Mouse (Mus musculus) MEL-GATA-1-ER (cell line): Measurements from ENCODE around the gene Eef2.
"Not testable (repeated sequence)": the region's sequence is repeated elsewhere in the genome, so short reads cannot be mapped to it uniquely, and the experiment has no call there.

ENCODE experiments used
- DNase-seq: peaks from one replicate; pipeline ENCODE4 v3.0.0-alpha.2; 2012; ENCODE audit warnings: low read depth; ENCODE audit errors: extremely low read depth

The Eef2 gene

GRCm38 (mm10) chr10:81200141-81200540, 23.7 kb downstream of the Eef2 start:
- no peak for DNase-seq

GRCm38 (mm10) chr10:81200605-81201287, 24.3 kb downstream of the Eef2 start:
- no peak for DNase-seq

- no peak for DNase-seq
Observed at GRCm38 (mm10) chr10:81201807-81202758, 25.7 kb downstream of the Eef2 start, which contains the start of gene Nmrk2. Gene Nmrk2, minus strand, starts transcription at chr10:81202051.

- DNase-seq = no peak
Observed at GRCm38 (mm10) chr10:81202978-81203720, 26.7 kb downstream of the Eef2 start.

GRCm38 (mm10) chr10:81204137-81204536, 27.7 kb downstream of the Eef2 start:
- no peak for DNase-seq

GRCm38 (mm10) chr10:81210154-81210553, 33.7 kb downstream of the Eef2 start:
- no peak for DNase-seq

GRCm38 (mm10) chr10:81216260-81216659, 39.8 kb downstream of the Eef2 start:
- DNase-seq = no peak

GRCm38 (mm10) chr10:81216810-81217209, 40.4 kb downstream of the Eef2 start:
- no peak for DNase-seq

GRCm38 (mm10) chr10:81217267-81217666, 40.8 kb downstream of the Eef2 start:
- not testable (repeated sequence) for DNase-seq

- no peak for DNase-seq
Observed at GRCm38 (mm10) chr10:81217964-81218363, 41.5 kb downstream of the Eef2 start.

- peak; percentile 54 for DNase-seq
Observed at GRCm38 (mm10) chr10:81221402-81222015, 45.1 kb downstream of the Eef2 start.

GRCm38 (mm10) chr10:81223731-81224130, 47.3 kb downstream of the Eef2 start:
- DNase-seq = not testable (repeated sequence)

- DNase-seq = no peak
Observed at GRCm38 (mm10) chr10:81229735-81230437, 53.5 kb downstream of the Eef2 start.

GRCm38 (mm10) chr10:81230438-81231332, 54.3 kb downstream of the Eef2 start, which contains the start of gene Atcay:
Gene Atcay, minus strand, starts transcription at chr10:81230833.
- no peak for DNase-seq

GRCm38 (mm10) chr10:81231436-81231835, 55.0 kb downstream of the Eef2 start:
- no peak for DNase-seq
